ENCODE assay signal across 11 mouse cellular contexts in the genomic region with DNA sequence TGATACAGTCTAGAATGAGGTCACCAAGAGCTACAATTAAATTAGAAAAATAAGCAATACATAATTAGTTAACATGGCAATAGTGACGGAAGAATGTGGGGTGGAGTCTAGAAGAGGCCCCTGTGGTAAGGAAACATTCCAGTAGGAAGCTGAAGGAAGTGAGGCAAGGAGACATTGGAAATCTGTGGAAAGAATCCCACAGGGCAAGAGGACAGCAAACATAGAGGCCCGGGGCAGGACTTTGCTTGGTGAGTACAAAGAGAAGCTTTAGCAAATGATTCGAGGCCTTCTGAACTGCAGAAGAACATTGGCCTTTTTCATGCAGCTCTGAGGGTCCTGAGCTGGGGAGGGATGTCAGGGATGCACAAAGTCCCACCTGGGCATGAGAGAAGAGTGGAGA. TPM values are rescaled to one million over a fixed set of nuclear protein-coding genes. Genes with fewer than 3 reads are reported as not detected.
DNase-seq lines count a peak whose midpoint lies in the region; ATAC-seq and TF ChIP-seq lines count a peak whose summit lies in the region.
"Had no signal": no experiment of that assay in that cellular context is flagged by ENCODE, and none has a peak within 500 bp of the region (broad histone marks: within the 10 kb centered on the region; RNA-seq: fewer than 3 reads in every experiment).

TSS of gene Cacna1a (plus strand) at position 166 of the 400 bp plus-strand sequence.

- no peak within 1 kb of the TSS for H3K9ac ChIP-seq in heart, postnatal 0 days (replicated peaks; ENCODE audit: low read depth, low read length)

- no peak for DNase-seq in heart, postnatal 0 days (ENCODE audit: low spot score)
- no peak for DNase-seq in heart, embryonic 10.5 days (ENCODE audit: low spot score)
- no peak for DNase-seq in thymus, adult 2 months
- no peak for DNase-seq in thymus, postnatal 4 days
- DNase-seq in layer of hippocampus, postnatal 25 days (ENCODE audit: extremely low spot score in 1 of 2, low spot score in 1 of 2), result no peak
- DNase-seq in ovary, adult 18-20 months (ENCODE audit: low spot score), result no peak
- no peak for DNase-seq in retina, embryonic 14.5 days (ENCODE audit: low spot score)
- DNase-seq: gastrocnemius, postnatal 14 days; right cerebral cortex, postnatal 25 days had no signal

- ATAC-seq in heart, postnatal 0 days (ENCODE audit: insufficient read depth, low read depth), result 0 out of 2 replicates have a peak, but pooled peaks have one; percentile 7
- no peak for ATAC-seq in granulocyte monocyte progenitor cell, adult 5-6 weeks (replicated peaks; ENCODE audit: poor library complexity, severe bottlenecking)

- TF ChIP-seq POLR2A in thymus, adult 2 months (IDR thresholded peaks at IDR 0.05; ENCODE audit: control insufficient read depth, extremely low read depth, insufficient read depth, low read length, poor library complexity), result no peak

- H3K27me3 ChIP-seq in heart, postnatal 0 days (ENCODE audit: control insufficient read depth, insufficient read depth, low read length), result no peaks in the 10 kb centered on the region
- H3K27me3 ChIP-seq in heart, embryonic 10.5 days (ENCODE audit: insufficient read depth, poor library complexity, severe bottlenecking), result 0 out of 2 replicates have a peak, but pooled peaks cover 4% of the 10 kb centered on the region
- no peaks in the 10 kb centered on the region for H3K27me3 ChIP-seq in thymus, adult 2 months (ENCODE audit: control insufficient read depth, insufficient read depth, low read length)

- no peak for TF ChIP-seq EP300 in heart, postnatal 0 days (IDR thresholded peaks at IDR 0.05; ENCODE audit: low read depth)

- no peaks in the 10 kb centered on the region for H3K36me3 ChIP-seq in heart, postnatal 0 days (replicated peaks; ENCODE audit: control insufficient read depth, insufficient read depth, low read length)
- no peaks in the 10 kb centered on the region for H3K36me3 ChIP-seq in heart, embryonic 10.5 days
- no peaks in the 10 kb centered on the region for H3K36me3 ChIP-seq in thymus, adult 2 months (ENCODE audit: control insufficient read depth, insufficient read depth, low read length)
- H3K36me3 ChIP-seq: G1E had no signal

- peaks cover 22% of the 10 kb centered on the region for H3K4me1 ChIP-seq in heart, postnatal 0 days (ENCODE audit: control insufficient read depth, insufficient read depth)
- no peaks in the 10 kb centered on the region for H3K4me1 ChIP-seq in heart, embryonic 10.5 days
- H3K4me1 ChIP-seq in thymus, adult 2 months (replicated peaks; ENCODE audit: control insufficient read depth, insufficient read depth, low read length), result no peaks in the 10 kb centered on the region

- no peak within 1 kb of the TSS for H3K4me3 ChIP-seq in heart, postnatal 0 days (ENCODE audit: low read depth, low read length)
- H3K4me3 ChIP-seq in heart, embryonic 10.5 days, result no peak within 1 kb of the TSS
- no peak within 1 kb of the TSS for H3K4me3 ChIP-seq in thymus, adult 2 months (ENCODE audit: control insufficient read depth, insufficient read depth, low read length)

- WGBS in heart, postnatal 0 days, result 51% methylated on average over 3 of the region's 3 CpGs
- 78% methylated on average over 3 of the region's 3 CpGs for WGBS in heart, embryonic 10.5 days
- 84% methylated on average over 3 of the region's 3 CpGs for WGBS in thymus, adult 2 months

- peak within 1 kb of the TSS; percentile 18; the same call in 1 of the 2 replicates for H3K4me2 ChIP-seq in heart, postnatal 0 days (ENCODE audit: low read depth, low read length)

- peak within 1 kb of the TSS; percentile 75 for H3K27ac ChIP-seq in heart, postnatal 0 days (ENCODE audit: low read depth)
- no peak within 1 kb of the TSS for H3K27ac ChIP-seq in heart, embryonic 10.5 days
- H3K27ac ChIP-seq in thymus, adult 2 months (ENCODE audit: control insufficient read depth, insufficient read depth, low read length), result no peak within 1 kb of the TSS

- no peaks in the 10 kb centered on the region for H3K9me3 ChIP-seq in heart, postnatal 0 days (replicated peaks; ENCODE audit: control insufficient read depth, low read length)
- H3K9me3 ChIP-seq in heart, embryonic 10.5 days, result no peaks in the 10 kb centered on the region
- H3K9me3 ChIP-seq: G1E had no signal

- TF ChIP-seq CTCF in heart, postnatal 0 days (IDR thresholded peaks at IDR 0.05; ENCODE audit: low read depth), result no peak
- TF ChIP-seq CTCF in thymus, adult 2 months (IDR thresholded peaks at IDR 0.05; ENCODE audit: borderline replicate concordance, control insufficient read depth, extremely low read depth, insufficient read depth, low read length, poor library complexity), result no peak

RNA-seq across cellular contexts. Expression of gene Cacna1a, which starts in this region (rescaled TPM):
- 1.3 and 8.6 TPM in 2 replicates for total RNA-seq in heart, postnatal 0 days (2014; rRNA removed; ENCODE audit: low replicate concordance)
- polyA plus RNA-seq in heart, postnatal 0 days (2015; fragmentation: Nextera tagmentation; extraction: Ambion mirVana), result 4.2 and 4.3 TPM in 2 replicates
- 5.4 and 6.0 TPM in 2 replicates for polyA plus RNA-seq in heart, embryonic 10.5 days (2016; fragmentation: Nextera tagmentation; extraction: Ambion mirVana)
- 10.5 and 26.3 TPM in 2 replicates for polyA plus RNA-seq in thymus, adult 2 months (2012; rRNA removed)
- total RNA-seq in layer of hippocampus, postnatal 25 days (2021), result 100 to 1,000 TPM; 175 to 232 TPM
- 1.5 and 6.3 TPM in 2 replicates for total RNA-seq in granulocyte monocyte progenitor cell, adult 5-6 weeks (2014; fragmentation: Nextera tagmentation)
- 0.57 and 7.0 TPM in 2 replicates for total RNA-seq in granulocyte monocyte progenitor cell, adult 5-6 weeks (2017)

Comparison
In these comparisons a context has a peak if more than half of its experiments do, and no peak if none do; other contexts are left out.
1. RNA of gene Cacna1a (total RNA-seq): 175 to 232 TPM in layer of hippocampus, postnatal 25 days; 1.3 to 8.6 TPM in heart, postnatal 0 days and 0.57 to 7.0 TPM in granulocyte monocyte progenitor cell, adult 5-6 weeks; every median in the first group is over 10 times any median in the second.